Mouse (Mus musculus): Measurements from ENCODE around the gene Tbx6.
A peak's percentile ranks its signal among the peaks of the same experiment; 100 is the strongest.

The Tbx6 gene

DNA sequence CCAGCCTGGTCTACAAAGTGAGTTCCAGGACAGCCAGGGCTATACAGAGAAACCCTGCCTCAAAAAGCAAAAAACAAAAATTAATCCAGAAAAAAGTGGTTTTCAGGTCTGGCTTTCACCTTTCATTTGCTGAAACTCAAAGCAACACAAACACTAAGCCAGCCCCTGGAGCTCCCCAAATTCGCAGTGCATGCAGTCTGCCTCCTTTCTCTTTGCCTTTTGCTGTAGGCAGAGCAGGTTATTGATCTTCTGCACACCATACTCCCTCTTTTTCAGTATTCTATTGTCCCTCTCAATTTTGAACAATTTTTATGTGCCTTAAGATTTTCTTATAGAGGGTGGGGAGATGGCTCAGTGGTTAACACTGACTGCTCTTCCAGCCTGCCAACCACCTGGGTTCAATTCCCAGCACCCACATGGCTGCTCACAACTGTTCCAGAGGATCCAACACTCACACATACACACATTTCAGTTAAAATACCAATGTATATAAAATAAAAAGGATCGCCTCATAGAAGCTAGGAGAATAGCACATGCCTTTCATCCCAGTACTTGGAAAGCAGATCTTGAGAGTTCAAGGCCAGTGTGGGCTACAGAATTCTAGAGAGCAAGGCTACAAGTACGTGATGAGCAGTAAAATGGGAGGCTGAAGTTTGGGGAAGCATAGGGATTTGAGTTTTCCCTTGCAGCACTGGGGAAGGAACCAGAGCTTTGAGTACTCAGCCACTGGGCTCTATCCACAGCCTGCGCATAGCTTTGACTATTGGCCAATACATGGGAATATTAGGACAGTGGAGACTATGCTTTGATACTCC, 12.4 kb downstream of the Tbx6 start:
- DNase-seq (ENCODE audit: low spot score in 2 of 2): no peak

DNA sequence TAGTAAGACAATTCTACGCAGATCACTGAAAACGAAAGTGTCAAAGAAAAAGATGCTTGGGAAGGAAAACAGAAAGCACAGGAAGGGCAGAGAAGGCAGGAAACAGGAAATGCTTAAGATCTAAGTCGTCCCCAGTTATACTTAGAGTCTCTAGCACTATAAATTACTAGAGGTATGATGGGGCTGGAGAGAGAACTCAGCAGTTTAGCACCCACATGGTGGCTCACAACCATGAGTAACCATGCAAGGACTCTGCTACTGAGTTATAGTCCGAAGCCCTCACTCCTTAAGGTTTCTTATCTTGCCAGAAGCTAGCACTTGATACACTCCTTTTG, 13.0 kb downstream of the Tbx6 start:
- DNase-seq (ENCODE audit: low spot score in 2 of 2): no peak

DNA sequence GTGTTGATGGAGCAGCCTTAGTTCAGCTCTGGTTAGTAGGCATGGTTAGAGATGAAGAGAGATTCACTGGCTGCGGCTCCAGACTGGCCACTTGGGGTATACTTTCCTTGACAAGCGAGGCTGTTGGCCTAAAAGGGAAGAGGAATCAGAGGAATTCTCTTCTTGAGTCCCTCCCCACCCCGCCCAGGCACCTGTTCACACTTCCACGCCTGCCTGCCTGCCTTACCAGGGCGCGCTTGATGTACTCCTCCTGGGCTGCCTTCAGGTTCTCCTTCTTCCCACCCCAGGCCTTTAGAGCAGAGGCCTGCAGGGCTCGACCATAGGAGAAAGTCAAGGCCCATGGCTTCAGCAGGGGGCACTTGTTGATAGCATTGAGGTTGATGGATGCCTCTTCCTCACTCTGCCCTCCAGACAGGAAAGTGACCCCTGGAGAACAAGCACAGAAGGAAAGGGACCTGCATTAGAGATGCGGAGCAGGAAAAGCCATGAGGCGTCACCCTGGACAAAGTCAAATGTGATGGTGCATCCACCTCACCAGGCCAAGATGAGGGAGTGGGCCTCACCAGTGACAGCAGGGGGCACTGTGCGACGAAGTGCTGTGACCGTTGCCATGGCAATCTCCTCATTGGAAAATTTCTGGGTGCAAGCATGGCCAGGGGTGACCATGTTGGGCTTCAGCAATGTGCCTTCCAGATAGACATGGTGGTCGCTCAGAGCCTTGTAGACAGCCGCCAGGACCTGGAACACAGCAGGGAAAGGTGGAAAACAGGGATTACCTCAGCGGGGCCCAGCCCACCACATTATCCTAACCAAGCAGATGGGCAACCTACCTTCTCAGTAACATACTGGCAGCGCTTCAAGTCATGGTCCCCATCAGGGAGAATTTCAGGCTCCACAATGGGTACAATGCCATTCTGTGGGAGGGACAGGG, 14.4 kb downstream of the Tbx6 start:
- no peak for DNase-seq (ENCODE audit: low spot score in 2 of 2)

DNA sequence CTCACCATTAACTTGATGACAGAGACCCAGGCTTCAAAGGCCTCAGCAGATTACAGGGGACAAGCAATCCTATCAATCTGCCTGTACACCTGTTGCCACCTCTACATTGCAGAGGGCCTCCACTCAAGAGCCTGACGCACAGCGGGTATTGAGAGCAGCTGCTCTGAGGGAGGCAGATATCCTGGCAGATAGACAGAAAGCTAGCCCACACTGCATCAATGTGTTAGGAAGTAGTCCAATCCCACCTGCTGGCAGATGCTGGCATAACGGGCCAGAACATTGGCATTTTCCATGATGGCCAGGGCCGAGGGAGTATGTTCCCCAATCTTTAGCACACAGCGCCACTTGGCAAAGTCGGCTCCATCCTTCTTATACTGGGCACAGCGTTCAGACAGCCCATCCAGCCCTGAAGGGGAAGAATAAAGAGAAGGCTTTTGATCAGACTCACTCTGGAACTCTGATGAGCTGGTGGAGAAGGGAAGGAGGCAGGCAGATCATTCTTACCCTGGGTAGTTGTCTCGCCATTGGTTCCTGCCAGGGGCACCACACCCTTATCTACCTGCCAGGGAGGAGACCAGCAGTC, 15.2 kb downstream of the Tbx6 start:
- DNase-seq (ENCODE audit: low spot score in 2 of 2): no peak

DNA sequence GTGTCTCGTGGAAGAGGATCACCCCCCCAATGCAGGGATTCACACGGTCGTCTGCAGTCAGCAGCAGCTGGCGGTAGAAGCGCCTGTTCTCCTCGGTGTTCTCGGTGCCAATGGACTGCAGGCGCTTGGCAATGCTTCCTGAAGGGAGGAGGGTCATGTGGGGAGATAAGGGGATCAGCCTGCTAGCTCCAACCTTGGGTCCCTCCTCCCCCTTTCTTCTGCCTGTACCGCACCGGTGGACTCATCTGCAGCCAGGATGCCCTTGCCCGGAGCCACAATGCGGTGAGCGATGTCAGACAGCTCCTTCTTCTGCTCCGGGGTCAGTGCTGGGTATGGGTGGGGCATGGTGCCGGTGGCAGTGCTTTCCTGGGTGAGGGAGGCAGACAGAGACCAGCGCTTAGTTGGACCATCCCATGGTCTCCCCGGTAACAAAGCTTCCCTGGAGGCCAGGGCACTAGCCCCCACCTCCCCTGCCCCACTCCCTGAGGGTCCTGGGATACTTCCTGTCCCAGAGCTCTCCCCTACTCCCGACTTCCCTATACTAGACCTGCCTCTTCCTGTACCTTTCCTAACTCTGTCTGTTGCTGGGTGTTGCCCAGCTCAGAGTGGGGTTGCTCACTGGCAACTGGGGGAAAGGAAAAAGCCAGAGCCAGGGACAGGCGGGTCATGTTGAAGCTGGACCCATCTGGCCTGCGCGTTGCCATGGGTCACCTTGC, 16.3 kb downstream of the Tbx6 start, which contains the start of gene Fam57b:
Gene Fam57b, plus strand, starts transcription at position 258 of the 716 bp plus-strand sequence.
- no peak for DNase-seq (ENCODE audit: low spot score in 2 of 2)

DNA sequence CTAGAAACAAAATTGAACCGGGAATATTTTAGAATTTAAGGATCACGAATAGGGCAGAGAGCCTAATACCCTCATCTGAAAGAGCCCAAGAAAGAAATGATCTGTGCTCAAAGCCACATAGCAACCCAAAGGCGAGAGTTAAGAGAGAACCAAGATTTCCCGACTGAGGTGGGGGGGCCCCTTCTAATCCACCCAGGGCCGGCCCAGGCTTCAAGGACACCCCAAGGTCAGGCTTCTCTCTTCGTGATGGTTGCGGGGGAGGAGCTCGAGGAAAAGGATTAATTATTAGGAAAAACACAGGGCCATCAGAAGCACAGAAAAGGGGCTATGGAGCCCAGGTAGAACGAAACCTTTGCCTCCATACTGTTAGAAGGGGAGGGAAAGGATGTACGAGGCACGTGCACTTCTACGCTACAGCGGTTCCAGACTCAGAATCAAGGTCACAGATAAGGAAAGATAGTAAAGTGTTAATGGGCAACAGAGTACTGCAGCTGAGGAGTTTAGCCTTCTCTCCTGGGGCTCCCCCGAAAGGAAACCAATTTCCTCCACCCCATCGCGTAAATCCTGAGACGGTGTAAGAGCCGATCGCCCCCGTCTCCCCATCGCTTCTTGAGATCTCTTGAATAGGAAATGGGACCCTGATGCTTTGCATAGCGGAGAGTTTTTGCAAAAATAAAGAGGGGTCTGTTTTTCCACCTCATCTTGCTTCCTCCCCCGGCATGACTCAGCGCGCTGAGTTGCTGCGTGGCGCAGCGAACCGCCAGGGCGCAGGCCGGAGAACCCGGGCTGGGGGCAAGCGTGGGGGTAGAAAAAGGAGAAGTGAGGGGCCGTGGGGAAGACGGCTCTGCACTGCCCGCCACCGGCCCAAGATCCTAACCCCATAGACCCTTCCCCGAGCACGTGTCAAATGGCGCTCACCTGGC, 17.1 kb downstream of the Tbx6 start:
- no peak for DNase-seq (ENCODE audit: low spot score in 2 of 2)

DNA sequence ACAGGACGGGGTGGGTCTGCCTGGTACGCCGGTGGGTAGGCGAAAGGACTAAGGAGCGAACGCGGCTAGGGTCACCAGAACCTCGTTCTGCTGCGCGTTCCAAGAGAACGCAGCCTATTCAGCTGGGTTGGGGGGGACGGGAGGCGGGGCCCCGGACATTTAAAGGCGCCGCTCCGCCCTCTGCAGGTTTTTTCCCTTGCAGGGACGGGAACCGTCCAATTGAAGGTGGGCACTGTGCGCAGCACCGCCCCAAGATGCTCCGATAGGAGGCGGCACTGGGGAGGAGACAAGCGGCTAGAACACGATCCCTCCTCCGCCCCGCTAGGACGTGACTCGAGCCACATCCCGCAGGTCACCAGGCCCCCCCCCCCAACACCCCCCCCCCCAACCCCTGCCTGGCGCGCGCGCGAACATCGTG, 17.8 kb downstream of the Tbx6 start:
- DNase-seq (ENCODE audit: low spot score in 2 of 2): peak; percentile 91 to 96

DNA sequence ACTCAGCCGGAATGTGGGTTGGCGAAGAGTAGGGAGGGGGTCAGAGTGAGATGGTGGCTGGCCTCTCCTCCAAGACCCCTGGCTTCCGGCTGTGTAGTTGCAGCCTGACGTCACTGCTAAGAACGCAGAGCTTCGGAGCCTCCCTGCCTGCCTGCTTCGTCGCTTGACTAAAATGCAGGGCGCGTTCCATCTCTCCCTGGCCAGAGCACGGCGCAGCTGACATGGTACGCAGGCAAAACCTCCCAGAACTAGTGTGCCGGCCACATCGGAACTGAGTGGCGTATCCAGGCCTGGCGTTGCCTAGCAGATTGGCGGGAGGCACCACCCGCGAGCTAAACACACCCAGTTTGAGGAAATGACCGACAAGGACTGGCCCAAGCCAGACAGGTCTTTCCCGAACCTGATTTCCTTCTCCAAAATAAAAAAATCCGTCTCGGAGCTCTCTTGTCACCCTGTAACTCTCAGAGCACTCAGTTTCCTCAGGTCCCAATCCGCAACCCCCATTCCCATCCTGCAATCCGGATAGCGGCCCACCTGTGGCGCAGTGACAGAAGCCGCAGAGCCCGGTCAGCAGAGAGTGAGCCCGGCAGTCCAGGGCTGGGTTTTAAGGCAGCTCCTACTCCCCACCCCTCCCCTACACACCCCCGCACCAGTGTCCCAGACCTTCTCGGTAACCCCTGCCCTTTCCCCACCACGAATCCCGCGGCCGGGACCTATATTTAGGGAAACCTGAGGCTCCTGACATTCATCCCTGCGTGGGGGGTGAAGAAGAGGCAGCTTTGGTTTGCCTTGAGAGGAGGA, 18.4 kb downstream of the Tbx6 start:
- DNase-seq (ENCODE audit: low spot score in 2 of 2): peak; percentile 60 to 71

DNA sequence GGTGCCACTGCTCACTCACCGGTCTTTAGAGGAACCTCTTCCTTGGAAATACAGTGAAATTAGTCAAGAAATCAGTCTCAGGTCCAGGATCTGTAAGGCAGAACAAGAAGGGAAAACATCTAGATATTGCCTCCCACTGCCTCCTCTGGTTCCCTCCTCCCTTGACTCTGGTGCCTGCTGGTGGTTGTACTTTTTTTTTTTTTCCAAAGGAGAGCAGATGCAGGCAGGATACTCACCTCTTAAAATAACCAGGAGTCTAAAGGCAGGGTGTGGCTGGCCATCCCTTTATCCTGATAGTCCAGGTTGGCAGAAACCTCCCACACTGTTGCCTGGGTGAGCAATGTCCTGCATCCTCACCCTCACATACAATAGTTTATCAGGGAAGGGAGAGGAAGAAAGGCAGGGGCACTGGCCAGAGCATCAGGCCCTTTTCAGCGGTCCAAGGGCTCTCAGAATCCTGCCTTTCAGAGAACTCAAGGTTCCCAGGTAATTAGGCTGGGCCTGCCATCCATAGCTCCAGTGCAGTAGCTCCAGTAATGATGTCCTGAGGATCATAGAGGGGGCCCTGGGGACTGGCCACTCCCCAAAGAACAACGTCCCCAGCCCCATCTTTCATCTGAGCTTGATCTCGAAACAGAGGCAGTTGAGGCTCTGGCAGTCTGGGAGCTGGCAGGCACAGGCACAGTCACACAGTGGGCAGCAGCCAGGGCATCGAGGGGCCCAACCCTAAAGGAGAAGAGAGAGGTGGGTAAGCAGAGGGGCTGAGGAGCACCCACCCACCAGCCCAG, 19.2 kb downstream of the Tbx6 start:
- no peak for DNase-seq (ENCODE audit: low spot score in 2 of 2)

DNA sequence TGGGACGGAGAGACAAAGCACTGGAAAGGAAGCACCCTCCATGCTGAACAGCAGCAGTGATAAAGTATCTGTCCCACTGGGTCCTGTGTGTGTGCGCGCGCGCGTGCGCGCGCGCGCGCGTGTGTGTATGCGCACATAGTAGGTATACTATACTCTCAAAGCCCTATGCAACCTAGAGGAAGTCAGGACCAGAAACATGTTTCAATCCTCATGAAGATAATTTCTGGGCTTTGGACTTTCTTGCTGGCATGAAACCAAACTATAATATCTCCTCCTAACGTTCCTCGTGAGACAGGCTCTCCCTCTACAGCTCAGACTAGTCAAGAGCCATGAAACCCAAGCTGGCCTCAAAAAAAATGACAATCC, 19.8 kb downstream of the Tbx6 start:
- no peak for DNase-seq (ENCODE audit: low spot score in 2 of 2)

DNA sequence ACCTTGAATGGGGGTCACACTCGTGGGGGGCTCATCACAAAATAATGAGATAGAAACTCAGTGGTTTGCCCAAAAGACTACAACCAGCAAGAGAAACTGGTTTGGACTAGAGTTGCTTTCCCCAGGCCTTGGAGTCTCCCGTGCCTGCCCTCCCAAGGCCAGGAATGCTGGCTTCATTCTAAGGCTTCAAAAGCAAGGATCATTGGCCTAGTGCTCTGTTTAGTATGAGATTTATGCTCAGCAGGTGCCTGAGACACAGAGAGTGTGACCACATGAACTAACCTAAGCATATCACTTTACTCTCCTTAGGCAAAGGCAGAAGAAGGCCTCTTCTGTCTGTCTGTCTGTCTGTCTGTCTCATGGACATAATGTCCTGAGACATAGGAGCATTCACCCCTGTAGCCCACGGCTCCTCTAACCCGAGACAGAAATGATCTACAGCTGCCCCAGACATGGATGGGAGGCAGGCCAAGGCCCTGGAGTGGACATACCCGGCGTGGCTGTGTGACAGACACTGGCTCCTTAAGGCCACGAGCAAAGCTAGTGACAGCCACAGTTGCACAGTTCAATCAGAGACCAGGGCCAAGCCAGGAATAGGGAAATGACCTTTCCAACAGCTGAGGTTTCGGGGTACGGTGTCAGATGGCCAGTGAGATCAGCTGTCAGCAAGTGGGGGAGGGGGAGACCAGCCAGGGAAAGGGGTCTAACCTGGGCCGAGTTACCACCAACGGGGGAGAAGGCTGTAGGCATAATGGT, 21.0 kb downstream of the Tbx6 start:
- DNase-seq (ENCODE audit: low spot score in 2 of 2): no peak

DNA sequence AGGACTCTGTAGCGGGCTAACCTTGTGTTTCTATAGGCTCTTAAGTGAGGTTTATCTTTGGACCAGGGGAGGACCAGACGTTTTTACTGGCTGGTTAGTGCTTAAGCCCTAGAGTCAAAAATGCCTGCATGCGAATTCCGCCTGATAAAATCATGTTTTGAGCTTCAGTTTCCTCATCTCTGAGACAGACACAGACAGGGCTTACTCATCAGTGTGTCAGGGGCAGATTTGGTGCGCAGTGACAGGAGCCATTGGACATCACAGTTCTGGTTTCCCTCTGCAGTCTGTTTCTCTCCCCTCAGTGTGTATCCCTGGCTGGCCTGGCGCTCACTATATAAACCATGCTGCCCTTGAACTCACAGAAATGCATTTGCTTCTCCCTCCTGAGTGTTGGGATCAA, 21.9 kb downstream of the Tbx6 start:
- no peak for DNase-seq (ENCODE audit: low spot score in 2 of 2)

DNA sequence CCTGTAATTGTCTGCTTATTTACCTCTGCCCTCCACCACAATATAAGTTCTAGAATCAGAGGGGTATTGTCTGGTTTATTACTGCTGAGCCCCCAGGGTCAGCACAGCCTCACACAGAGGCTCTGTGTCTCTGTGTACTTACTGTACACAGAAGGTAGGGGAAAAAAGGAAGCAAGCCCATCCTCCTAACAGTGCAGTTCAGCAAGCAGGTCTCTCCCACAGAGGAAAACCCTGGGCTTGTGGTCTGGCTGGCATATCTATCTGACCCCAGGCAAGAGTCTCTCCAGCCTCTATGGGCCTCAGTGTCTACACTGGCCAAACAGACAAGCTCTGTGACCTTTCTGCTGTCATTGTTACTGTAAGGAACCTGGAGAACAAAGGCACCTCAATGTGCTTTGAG, 22.5 kb downstream of the Tbx6 start:
- no peak for DNase-seq (ENCODE audit: low spot score in 2 of 2)

DNA sequence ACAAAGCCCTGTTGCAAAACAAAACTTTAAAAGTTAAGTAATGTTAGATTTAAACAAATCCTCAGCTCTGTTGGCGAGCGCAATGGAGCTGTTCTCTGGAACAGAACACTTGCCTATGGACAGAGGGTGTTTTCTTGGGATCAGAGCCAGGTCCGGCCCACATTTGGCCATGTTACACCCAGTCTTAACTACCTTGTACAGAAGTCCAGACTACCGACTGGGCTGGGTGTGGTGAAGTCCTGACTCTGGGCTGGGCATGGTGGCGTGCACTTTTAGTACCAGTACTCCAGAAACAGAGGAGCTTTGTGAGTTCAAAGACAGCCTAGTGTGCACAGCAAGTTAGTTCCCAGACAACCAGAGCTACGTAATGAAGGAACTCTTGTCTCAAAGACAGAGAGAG, 25.7 kb downstream of the Tbx6 start:
- DNase-seq (ENCODE audit: low spot score in 2 of 2): no peak

DNA sequence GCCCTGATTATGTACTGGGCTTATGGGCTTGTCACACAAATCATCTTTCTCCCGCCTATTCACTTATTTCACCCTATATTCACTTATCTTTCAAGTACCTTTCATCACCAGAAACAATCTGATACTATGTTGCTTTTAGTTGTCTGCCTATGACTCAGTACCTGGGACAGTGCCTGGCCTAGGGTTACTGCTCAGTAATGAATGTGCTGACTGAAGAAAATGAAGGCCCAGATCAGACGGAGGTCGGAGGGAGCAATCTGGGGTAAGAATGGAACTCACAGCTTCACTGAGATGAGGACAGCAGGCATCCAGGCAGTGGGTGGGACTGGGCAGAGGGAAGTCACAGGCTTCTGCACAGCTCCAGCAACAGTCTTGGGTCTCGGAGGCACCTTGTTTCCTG, 26.1 kb downstream of the Tbx6 start:
- no peak for DNase-seq (ENCODE audit: low spot score in 2 of 2)

DNA sequence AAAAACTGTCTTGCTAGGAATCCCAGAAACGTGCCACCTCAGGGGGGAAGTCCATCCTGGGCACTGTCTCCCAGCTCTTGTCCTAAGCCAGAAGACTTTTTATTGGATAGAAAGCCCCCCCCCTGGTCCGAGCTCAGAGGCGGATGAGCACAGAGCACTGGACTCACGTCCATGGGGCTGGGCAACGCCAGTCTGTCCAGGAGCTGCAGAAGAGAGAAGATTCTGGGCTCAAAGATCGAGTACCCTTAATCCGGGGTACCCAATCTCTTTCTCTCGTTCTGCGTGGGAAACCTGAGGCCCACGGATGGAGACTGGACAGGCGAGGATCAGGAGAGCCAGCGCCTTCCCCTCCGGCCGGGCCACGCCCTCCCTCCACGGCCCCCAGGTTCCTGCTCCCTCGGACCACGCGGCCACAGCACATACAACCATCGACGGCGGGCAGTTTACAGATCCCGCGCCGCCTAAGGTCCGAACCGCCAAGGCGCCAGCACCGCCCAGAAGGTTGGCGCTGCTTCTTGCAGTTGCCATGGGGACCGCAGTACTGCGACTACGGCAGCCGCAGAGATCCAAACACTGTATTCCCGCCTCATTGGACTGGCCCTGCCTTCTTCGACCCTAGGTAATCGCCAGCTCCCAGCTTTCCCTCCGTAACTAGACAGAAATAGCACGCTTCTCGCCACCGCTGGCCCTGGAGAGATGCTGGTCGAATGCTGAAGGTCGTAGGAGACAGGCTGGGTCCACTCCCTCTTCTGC, 27.6 kb downstream of the Tbx6 start:
- DNase-seq (ENCODE audit: low spot score in 2 of 2): peak; percentile 83

DNA sequence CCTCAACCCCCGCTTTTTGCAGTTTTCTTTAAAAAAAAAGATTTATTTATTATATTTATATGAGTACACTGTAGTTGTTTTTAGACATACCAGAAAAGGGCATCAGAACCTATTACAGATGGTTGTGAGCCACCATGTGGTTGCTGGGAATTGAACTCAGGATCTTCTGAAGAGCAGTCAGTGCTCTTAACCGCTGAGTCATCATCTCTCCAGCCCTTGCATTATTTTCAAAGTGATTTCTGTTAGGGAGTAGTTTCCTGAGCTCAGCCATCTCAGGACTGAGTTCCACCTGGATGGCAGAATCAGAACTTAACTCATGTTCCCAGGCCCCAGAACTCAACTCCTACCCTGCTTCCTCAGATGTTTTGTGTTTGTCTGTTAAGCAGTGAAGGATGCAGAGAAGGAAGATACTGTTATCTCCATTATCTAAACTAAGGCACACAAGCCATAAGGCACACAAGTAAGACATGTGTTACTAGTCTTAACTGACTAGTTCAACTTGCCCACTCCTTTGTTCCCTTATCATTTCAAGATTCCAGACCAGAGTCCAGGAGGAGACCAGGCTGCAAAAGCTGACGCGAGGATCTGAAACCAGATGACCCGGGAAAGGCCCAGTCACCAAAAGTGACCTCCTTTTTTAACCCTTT, 28.6 kb downstream of the Tbx6 start:
- DNase-seq (ENCODE audit: low spot score in 2 of 2): no peak
